Mouse (Mus musculus): ENCODE data around the gene Crybg3. TPM values are rescaled to one million over a fixed set of nuclear protein-coding genes. Genes with fewer than 3 reads are reported as not detected.

Crybg3 gene
- total and polyA plus RNA-seq, 3 experiments: 0.10 to 2.9 (median 1.4) TPM

GRCm38 (mm10) chr16:59617167-59617566, 16.4 kb upstream of the Crybg3 start:
- peak; percentile 15; the same call in 1 of the 2 replicates for TF ChIP-seq CTCF (IDR thresholded peaks at IDR 0.05; ENCODE audit: low read depth, low read length)
- no peak for TF ChIP-seq GATA2 (IDR thresholded peaks at IDR 0.05; ENCODE audit: borderline replicate concordance, low read depth, low read length)
- no peaks in the 10 kb centered on the region for H3K9me3 ChIP-seq (replicated peaks)
- DNase-seq (ENCODE audit: low spot score): no peak
- H3K4me1 ChIP-seq (ENCODE audit: insufficient read depth, low read depth, low read length): no peaks in the 10 kb centered on the region
- peak; percentile 68 for ATAC-seq (ENCODE audit: extremely low read depth, insufficient number of reproducible peaks, low FRiP score, poor library complexity, severe bottlenecking)
- no peaks in the 10 kb centered on the region for H3K27me3 ChIP-seq (ENCODE audit: insufficient read depth, low read length)
- peaks cover 28% of the 10 kb centered on the region for H3K36me3 ChIP-seq (replicated peaks)
- H3K4me3 ChIP-seq (ENCODE audit: low read depth, low read length): no peak overlapping the region

- no peak for TF ChIP-seq GATA1 (IDR thresholded peaks at IDR 0.05; ENCODE audit: borderline replicate concordance, low read length)
- no peak for TF ChIP-seq CTCF (IDR thresholded peaks at IDR 0.05; ENCODE audit: low read depth, low read length)
- no peak for TF ChIP-seq POLR2AphosphoS5 (IDR thresholded peaks at IDR 0.05; ENCODE audit: insufficient replicate concordance, low read depth, low read length)
- no peak for TF ChIP-seq TAL1 (conservative IDR thresholded peaks at IDR 0.05; ENCODE audit: low read depth, low read length)
- no peak for TF ChIP-seq GATA2 (IDR thresholded peaks at IDR 0.05; ENCODE audit: borderline replicate concordance, low read depth, low read length)
- Histone ChIP-seq H3K27me3 (ENCODE audit: insufficient read depth, low read length) (no peaks in the 10 kb centered on the region), H3K36me3 (replicated peaks) (peaks cover 28% of the 10 kb centered on the region), H3K9me3 (replicated peaks) (no peaks in the 10 kb centered on the region), H3K4me1 (ENCODE audit: insufficient read depth, low read depth, low read length) (no peaks in the 10 kb centered on the region), H3K4me3 (ENCODE audit: low read depth, low read length) (no peak overlapping the region)
- DNase-seq (ENCODE audit: low spot score) (no peak), ATAC-seq (ENCODE audit: extremely low read depth, insufficient number of reproducible peaks, low FRiP score, poor library complexity, severe bottlenecking) (no peak)
Measured at GRCm38 (mm10) chr16:59615675-59616074, 14.9 kb upstream of the Crybg3 start.

- no peak overlapping the region for H3K4me3 ChIP-seq (ENCODE audit: low read depth, low read length)
- no peak for DNase-seq (ENCODE audit: low spot score)
- TF ChIP-seq GATA2 (IDR thresholded peaks at IDR 0.05; ENCODE audit: borderline replicate concordance, low read depth, low read length): no peak
- TF ChIP-seq TAL1 (conservative IDR thresholded peaks at IDR 0.05; ENCODE audit: low read depth, low read length): no peak
- TF ChIP-seq CTCF (IDR thresholded peaks at IDR 0.05; ENCODE audit: low read depth, low read length): no peak
- ATAC-seq (ENCODE audit: extremely low read depth, insufficient number of reproducible peaks, low FRiP score, poor library complexity, severe bottlenecking): no peak
- 0 out of 2 replicates have a peak, but pooled peaks cover 3% of the 10 kb centered on the region for H3K27me3 ChIP-seq (ENCODE audit: insufficient read depth, low read length)
- peaks cover 19% of the 10 kb centered on the region for H3K36me3 ChIP-seq (replicated peaks)
- H3K9me3 ChIP-seq (replicated peaks): no peaks in the 10 kb centered on the region
- H3K4me1 ChIP-seq (ENCODE audit: insufficient read depth, low read depth, low read length): no peaks in the 10 kb centered on the region
Measured at GRCm38 (mm10) chr16:59610750-59611149, 10.0 kb upstream of the Crybg3 start.

GRCm38 (mm10) chr16:59604078-59604781, 3.5 kb upstream of the Crybg3 start:
- Histone ChIP-seq H3K9me3 (replicated peaks) (no peaks in the 10 kb centered on the region), H3K27me3 (ENCODE audit: insufficient read depth, low read length) (peaks cover 23% of the 10 kb centered on the region), H3K4me3 (ENCODE audit: low read depth, low read length) (no peak overlapping the region), H3K4me1 (ENCODE audit: insufficient read depth, low read depth, low read length) (peaks cover 15% of the 10 kb centered on the region), H3K36me3 (replicated peaks) (no peaks in the 10 kb centered on the region)
- ATAC-seq (ENCODE audit: extremely low read depth, insufficient number of reproducible peaks, low FRiP score, poor library complexity, severe bottlenecking) (no peak), DNase-seq (ENCODE audit: low spot score) (no peak)
- no peak for TF ChIP-seq POLR2AphosphoS5 (IDR thresholded peaks at IDR 0.05; ENCODE audit: insufficient replicate concordance, low read depth, low read length)
- no peak for TF ChIP-seq GATA2 (IDR thresholded peaks at IDR 0.05; ENCODE audit: borderline replicate concordance, low read depth, low read length)
- no peak for TF ChIP-seq GATA1 (IDR thresholded peaks at IDR 0.05; ENCODE audit: borderline replicate concordance, low read length)
- TF ChIP-seq CTCF (IDR thresholded peaks at IDR 0.05; ENCODE audit: low read depth, low read length): no peak
- no peak for TF ChIP-seq TAL1 (conservative IDR thresholded peaks at IDR 0.05; ENCODE audit: low read depth, low read length)

GRCm38 (mm10) chr16:59599411-59600265, 1.1 kb downstream of the Crybg3 start:
- H3K4me1 ChIP-seq (ENCODE audit: insufficient read depth, low read depth, low read length): peaks cover 15% of the 10 kb centered on the region
- no peak for ATAC-seq (ENCODE audit: extremely low read depth, insufficient number of reproducible peaks, low FRiP score, poor library complexity, severe bottlenecking)
- DNase-seq (ENCODE audit: low spot score): no peak
- peaks cover 26% of the 10 kb centered on the region for H3K27me3 ChIP-seq (ENCODE audit: insufficient read depth, low read length)
- H3K4me3 ChIP-seq (ENCODE audit: low read depth, low read length): no peak overlapping the region
- no peaks in the 10 kb centered on the region for H3K36me3 ChIP-seq (replicated peaks)
- TF ChIP-seq CTCF (IDR thresholded peaks at IDR 0.05; ENCODE audit: low read depth, low read length) (no peak), POLR2AphosphoS5 (IDR thresholded peaks at IDR 0.05; ENCODE audit: insufficient replicate concordance, low read depth, low read length) (no peak), GATA2 (IDR thresholded peaks at IDR 0.05; ENCODE audit: borderline replicate concordance, low read depth, low read length) (no peak), GATA1 (IDR thresholded peaks at IDR 0.05; ENCODE audit: borderline replicate concordance, low read length) (no peak), TAL1 (conservative IDR thresholded peaks at IDR 0.05; ENCODE audit: low read depth, low read length) (no peak)
- H3K9me3 ChIP-seq (replicated peaks): no peaks in the 10 kb centered on the region

- no peak overlapping the region for H3K4me3 ChIP-seq (ENCODE audit: low read depth, low read length)
- DNase-seq (ENCODE audit: low spot score): no peak
Measured at GRCm38 (mm10) chr16:59598997-59599396, 1.8 kb downstream of the Crybg3 start.

More at GRCm38 (mm10) chr16:59598997-59599396, 1.8 kb downstream of the Crybg3 start:
- Histone ChIP-seq H3K4me1 (ENCODE audit: insufficient read depth, low read depth, low read length) (peaks cover 15% of the 10 kb centered on the region), H3K36me3 (replicated peaks) (no peaks in the 10 kb centered on the region), H3K9me3 (replicated peaks) (no peaks in the 10 kb centered on the region), H3K27me3 (ENCODE audit: insufficient read depth, low read length) (peaks cover 24% of the 10 kb centered on the region)
- ATAC-seq (ENCODE audit: extremely low read depth, insufficient number of reproducible peaks, low FRiP score, poor library complexity, severe bottlenecking): no peak
- TF ChIP-seq GATA1 (IDR thresholded peaks at IDR 0.05; ENCODE audit: borderline replicate concordance, low read length): no peak
- TF ChIP-seq TAL1 (conservative IDR thresholded peaks at IDR 0.05; ENCODE audit: low read depth, low read length): no peak
- no peak for TF ChIP-seq POLR2AphosphoS5 (IDR thresholded peaks at IDR 0.05; ENCODE audit: insufficient replicate concordance, low read depth, low read length)
- TF ChIP-seq GATA2 (IDR thresholded peaks at IDR 0.05; ENCODE audit: borderline replicate concordance, low read depth, low read length): no peak
- TF ChIP-seq CTCF (IDR thresholded peaks at IDR 0.05; ENCODE audit: low read depth, low read length): no peak

All from G1E (cell line).